Mouse (Mus musculus): ENCODE results near the gene Hectd4. TPM values are rescaled to one million over a fixed set of nuclear protein-coding genes. Genes with fewer than 3 reads are reported as not detected.

Hectd4 gene
- polyA plus RNA-seq, 1 experiment from 2014 or later = 2.7 TPM

DNA sequence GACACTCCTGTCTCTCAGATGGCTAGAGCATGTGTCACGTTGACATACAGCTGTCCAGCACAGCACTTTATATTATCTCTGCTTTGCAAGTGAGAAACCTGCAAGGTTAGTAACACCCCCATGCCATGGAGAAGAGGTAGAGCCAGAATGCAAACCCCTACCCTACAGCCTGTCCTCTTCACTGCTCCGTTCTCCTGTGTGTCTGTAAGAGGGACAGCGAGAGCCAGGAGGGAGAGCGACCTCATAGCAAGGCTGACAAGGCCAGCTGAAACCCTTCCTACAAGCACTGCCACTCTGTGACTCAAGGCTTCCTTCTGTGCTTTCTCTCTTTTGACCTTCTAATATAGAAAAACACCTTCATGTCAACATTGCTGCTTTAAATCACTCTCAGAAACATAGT lies 60.4 kb downstream of the Hectd4 start:
- no peaks in the 10 kb centered on the region for H3K27me3 ChIP-seq (ENCODE audit: control insufficient read depth, insufficient read depth, low read depth, low read length)
- ATAC-seq (ENCODE audit: low read depth) = no peak
- WGBS = 88% methylated on average over 4 of the region's 4 CpGs
- H3K4me3 ChIP-seq (ENCODE audit: low read length) = no peak overlapping the region
- H3K27ac ChIP-seq (ENCODE audit: low read length) = no peak overlapping the region
- no peak overlapping the region for H3K9ac ChIP-seq (ENCODE audit: low read length)
- no peak overlapping the region for H3K4me2 ChIP-seq (ENCODE audit: low read depth, low read length)
- H3K4me1 ChIP-seq (replicated peaks; ENCODE audit: control insufficient read depth, insufficient read depth, low read length) = no peaks in the 10 kb centered on the region
- H3K9me3 ChIP-seq (ENCODE audit: control insufficient read depth, low read length) = no peaks in the 10 kb centered on the region
- H3K36me3 ChIP-seq (ENCODE audit: control insufficient read depth, insufficient read depth, low read length) = peaks cover 32% of the 10 kb centered on the region

DNA sequence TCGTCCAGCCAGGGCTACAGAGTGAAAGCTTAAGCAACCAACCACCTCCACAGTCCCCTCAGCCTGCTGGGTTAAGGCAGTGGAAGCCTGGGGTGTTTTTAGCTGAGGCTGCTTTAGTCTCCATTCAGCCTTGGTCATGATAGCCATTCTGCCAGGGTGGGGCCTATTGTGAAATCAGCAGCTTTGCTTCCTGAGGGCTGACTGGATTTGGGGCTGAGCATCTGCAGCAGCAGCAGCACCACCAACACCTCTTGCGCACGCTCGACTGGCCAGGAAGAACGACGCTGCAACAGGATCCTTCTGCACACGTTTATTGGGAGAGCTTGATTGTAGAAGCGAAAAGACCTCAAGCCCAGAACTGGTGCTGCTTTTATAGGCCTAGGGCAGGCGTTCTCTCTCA lies 63.0 kb downstream of the Hectd4 start:
- H3K9me3 ChIP-seq (ENCODE audit: control insufficient read depth, low read length) = no peaks in the 10 kb centered on the region
- WGBS = 92% methylated on average over 9 of the region's 9 CpGs
- no peaks in the 10 kb centered on the region for H3K4me1 ChIP-seq (replicated peaks; ENCODE audit: control insufficient read depth, insufficient read depth, low read length)
- H3K27ac ChIP-seq (ENCODE audit: low read length) = no peak overlapping the region
- no peaks in the 10 kb centered on the region for H3K27me3 ChIP-seq (ENCODE audit: control insufficient read depth, insufficient read depth, low read depth, low read length)
- H3K4me3 ChIP-seq (ENCODE audit: low read length) = no peak overlapping the region
- H3K36me3 ChIP-seq (ENCODE audit: control insufficient read depth, insufficient read depth, low read length) = peaks cover 36% of the 10 kb centered on the region
- no peak overlapping the region for H3K4me2 ChIP-seq (ENCODE audit: low read depth, low read length)
- no peak for ATAC-seq (ENCODE audit: low read depth)
- no peak overlapping the region for H3K9ac ChIP-seq (ENCODE audit: low read length)

DNA sequence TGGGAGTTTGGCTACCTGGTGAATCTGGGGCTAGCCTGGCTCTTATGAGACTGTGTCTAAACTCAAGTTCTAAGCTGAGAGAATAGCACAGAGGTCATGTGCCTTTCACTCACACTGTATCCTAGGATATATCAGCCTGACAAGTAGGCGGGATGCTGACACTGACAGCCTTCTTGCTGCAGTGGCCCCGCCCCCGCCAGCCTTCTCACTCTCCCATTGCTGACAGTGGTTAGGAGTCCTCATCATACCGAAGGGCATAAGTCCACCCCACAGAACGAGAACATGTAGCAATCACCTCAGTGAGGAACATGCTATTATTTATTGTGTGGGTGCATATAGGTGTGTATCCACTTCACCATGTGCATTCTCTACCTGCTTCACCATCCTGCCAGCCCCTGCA lies 64.8 kb downstream of the Hectd4 start:
- H3K4me2 ChIP-seq (ENCODE audit: low read depth, low read length) = no peak overlapping the region
- no peak overlapping the region for H3K27ac ChIP-seq (ENCODE audit: low read length)
- WGBS = 81% methylated on average over 5 of the region's 5 CpGs
- H3K27me3 ChIP-seq (ENCODE audit: control insufficient read depth, insufficient read depth, low read depth, low read length) = no peaks in the 10 kb centered on the region
- H3K9ac ChIP-seq (ENCODE audit: low read length) = no peak overlapping the region
- H3K4me1 ChIP-seq (replicated peaks; ENCODE audit: control insufficient read depth, insufficient read depth, low read length) = no peaks in the 10 kb centered on the region
- peaks cover 33% of the 10 kb centered on the region for H3K36me3 ChIP-seq (ENCODE audit: control insufficient read depth, insufficient read depth, low read length)
- ATAC-seq (ENCODE audit: low read depth) = no peak
- no peak overlapping the region for H3K4me3 ChIP-seq (ENCODE audit: low read length)
- H3K9me3 ChIP-seq (ENCODE audit: control insufficient read depth, low read length) = no peaks in the 10 kb centered on the region

DNA sequence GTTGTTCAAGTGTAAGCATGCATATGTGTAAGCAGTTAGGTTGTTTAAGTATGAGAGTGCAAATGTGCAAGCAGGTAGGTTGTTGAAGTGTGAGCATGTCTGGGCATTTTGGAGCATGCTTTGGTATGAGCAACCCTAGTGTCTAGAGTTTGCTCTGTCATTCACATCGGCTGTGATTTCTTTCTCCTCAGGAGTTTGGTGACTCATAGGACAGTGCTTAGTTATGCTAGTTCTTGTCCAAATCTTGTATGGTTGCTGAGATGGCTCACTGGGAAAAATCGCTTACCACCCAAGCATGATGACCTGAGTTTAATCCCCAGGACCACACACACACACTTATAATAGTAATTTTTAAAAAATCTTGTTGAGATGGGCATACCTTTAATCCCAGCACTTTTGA lies 67.2 kb downstream of the Hectd4 start:
- no peak overlapping the region for H3K9ac ChIP-seq (ENCODE audit: low read length)
- H3K4me3 ChIP-seq (ENCODE audit: low read length) = no peak overlapping the region
- H3K27ac ChIP-seq (ENCODE audit: low read length) = no peak overlapping the region
- H3K4me1 ChIP-seq (replicated peaks; ENCODE audit: control insufficient read depth, insufficient read depth, low read length) = no peaks in the 10 kb centered on the region
- ATAC-seq (ENCODE audit: low read depth) = no peak
- H3K36me3 ChIP-seq (ENCODE audit: control insufficient read depth, insufficient read depth, low read length) = peaks cover 27% of the 10 kb centered on the region
- no peak overlapping the region for H3K4me2 ChIP-seq (ENCODE audit: low read depth, low read length)
- H3K9me3 ChIP-seq (ENCODE audit: control insufficient read depth, low read length) = no peaks in the 10 kb centered on the region
- WGBS = 94% methylated on average over 2 of the region's 2 CpGs
- no peaks in the 10 kb centered on the region for H3K27me3 ChIP-seq (ENCODE audit: control insufficient read depth, insufficient read depth, low read depth, low read length)

DNA sequence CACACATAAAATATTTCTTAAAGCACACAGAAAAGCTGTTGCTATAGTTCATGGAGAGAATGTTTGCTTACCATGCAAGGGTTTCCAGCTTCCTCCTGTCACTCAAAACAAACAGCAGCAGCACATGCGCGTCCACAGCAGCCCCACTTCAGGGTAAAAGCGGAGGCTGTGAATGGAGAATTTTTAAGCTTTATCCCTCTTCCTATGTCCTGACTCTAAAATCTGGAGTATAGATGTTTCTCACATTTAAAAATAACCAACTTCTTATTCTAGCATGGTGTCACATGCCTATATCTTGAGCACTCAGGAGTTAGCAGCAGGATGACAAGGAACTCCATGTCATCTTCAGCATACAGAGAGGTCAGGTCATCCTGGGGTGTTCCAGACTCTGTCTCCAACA lies 70.3 kb downstream of the Hectd4 start:
- Histone ChIP-seq H3K4me1 (replicated peaks; ENCODE audit: control insufficient read depth, insufficient read depth, low read length) (no peaks in the 10 kb centered on the region), H3K4me2 (ENCODE audit: low read depth, low read length) (no peak overlapping the region), H3K27ac (ENCODE audit: low read length) (no peak overlapping the region), H3K9ac (ENCODE audit: low read length) (no peak overlapping the region), H3K36me3 (ENCODE audit: control insufficient read depth, insufficient read depth, low read length) (peaks cover 23% of the 10 kb centered on the region; the same call in 1 of the 2 replicates), H3K4me3 (ENCODE audit: low read length) (no peak overlapping the region), H3K27me3 (ENCODE audit: control insufficient read depth, insufficient read depth, low read depth, low read length) (no peaks in the 10 kb centered on the region), H3K9me3 (ENCODE audit: control insufficient read depth, low read length) (no peaks in the 10 kb centered on the region)
- ATAC-seq (ENCODE audit: low read depth) = no peak
- 85% methylated on average over 3 of the region's 3 CpGs for WGBS

DNA sequence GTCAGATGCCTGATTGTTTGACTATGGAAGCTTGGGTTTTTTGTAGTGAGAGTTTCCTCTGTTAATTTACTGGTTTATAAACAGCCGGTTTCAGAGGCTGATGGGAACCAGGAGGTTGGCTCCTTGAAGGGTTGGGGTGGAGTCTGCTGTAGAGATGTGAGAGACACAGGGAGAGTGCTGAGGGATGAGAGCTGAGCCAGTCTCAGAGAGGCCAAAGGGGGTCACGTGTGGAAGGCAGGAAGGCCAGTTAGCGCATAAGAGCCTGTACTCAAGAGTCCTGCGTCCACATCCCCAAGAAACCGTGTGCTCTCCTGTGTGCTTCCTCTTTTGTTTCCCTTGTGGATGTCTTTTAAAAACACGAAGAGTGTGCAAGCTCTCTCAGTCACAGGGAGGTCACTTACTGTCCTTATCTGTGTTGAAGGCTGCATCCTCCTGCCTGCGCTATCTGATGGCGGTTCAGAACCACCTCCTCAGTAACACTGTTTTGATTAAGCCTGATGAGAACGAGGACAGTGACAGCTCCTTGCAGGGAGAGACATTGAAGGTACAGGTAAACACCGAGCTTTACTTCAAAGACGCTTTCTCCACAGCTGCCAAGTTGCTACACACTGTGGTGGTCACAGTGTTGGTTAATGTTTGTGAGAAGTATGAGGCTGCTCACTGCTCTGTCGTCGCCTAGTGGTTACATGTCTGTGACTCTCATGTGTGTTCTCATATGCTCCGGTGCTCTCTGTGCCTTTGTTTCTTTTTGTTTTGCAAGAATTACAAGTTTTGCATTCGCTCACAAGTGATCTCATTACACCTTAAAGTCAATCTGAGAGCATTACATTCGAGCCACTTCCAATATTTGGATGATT lies 72.5 kb downstream of the Hectd4 start:
- Histone ChIP-seq H3K27me3 (ENCODE audit: control insufficient read depth, insufficient read depth, low read depth, low read length) (no peaks in the 10 kb centered on the region), H3K9ac (ENCODE audit: low read length) (no peak overlapping the region), H3K4me2 (ENCODE audit: low read depth, low read length) (no peak overlapping the region), H3K9me3 (ENCODE audit: control insufficient read depth, low read length) (no peaks in the 10 kb centered on the region), H3K4me3 (ENCODE audit: low read length) (no peak overlapping the region), H3K4me1 (replicated peaks; ENCODE audit: control insufficient read depth, insufficient read depth, low read length) (no peaks in the 10 kb centered on the region), H3K36me3 (ENCODE audit: control insufficient read depth, insufficient read depth, low read length) (peaks cover 32% of the 10 kb centered on the region), H3K27ac (ENCODE audit: low read length) (no peak overlapping the region)
- ATAC-seq (ENCODE audit: low read depth) = no peak
- 66% methylated on average over 16 of the region's 16 CpGs for WGBS

DNA sequence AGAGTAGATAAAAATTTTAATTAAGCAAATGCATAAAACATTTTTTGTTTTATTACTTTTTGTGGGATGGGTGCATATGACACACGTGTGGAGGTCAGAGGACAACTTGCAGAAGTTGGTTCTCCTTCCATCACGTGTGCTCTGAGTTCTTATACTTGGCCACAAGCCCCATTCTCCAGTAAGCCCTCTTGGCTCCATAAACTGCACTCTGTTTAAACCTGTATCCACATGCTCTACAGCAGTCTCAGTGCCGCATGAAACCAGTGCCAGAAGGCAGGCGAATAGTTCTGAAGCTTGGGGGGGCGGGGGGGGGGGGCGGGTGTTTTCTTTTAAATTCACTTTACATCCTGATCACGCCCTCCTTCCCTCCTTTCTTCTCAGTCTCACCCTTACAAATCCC lies 85.0 kb downstream of the Hectd4 start:
- no peaks in the 10 kb centered on the region for H3K4me1 ChIP-seq (replicated peaks; ENCODE audit: control insufficient read depth, insufficient read depth, low read length)
- no peak for ATAC-seq (ENCODE audit: low read depth)
- H3K27me3 ChIP-seq (ENCODE audit: control insufficient read depth, insufficient read depth, low read depth, low read length) = no peaks in the 10 kb centered on the region
- H3K36me3 ChIP-seq (ENCODE audit: control insufficient read depth, insufficient read depth, low read length) = peaks cover 46% of the 10 kb centered on the region
- H3K27ac ChIP-seq (ENCODE audit: low read length) = no peak overlapping the region
- no peaks in the 10 kb centered on the region for H3K9me3 ChIP-seq (ENCODE audit: control insufficient read depth, low read length)
- H3K4me2 ChIP-seq (ENCODE audit: low read depth, low read length) = no peak overlapping the region
- WGBS = 86% methylated on average over 7 of the region's 7 CpGs
- H3K4me3 ChIP-seq (ENCODE audit: low read length) = no peak overlapping the region
- no peak overlapping the region for H3K9ac ChIP-seq (ENCODE audit: low read length)

DNA sequence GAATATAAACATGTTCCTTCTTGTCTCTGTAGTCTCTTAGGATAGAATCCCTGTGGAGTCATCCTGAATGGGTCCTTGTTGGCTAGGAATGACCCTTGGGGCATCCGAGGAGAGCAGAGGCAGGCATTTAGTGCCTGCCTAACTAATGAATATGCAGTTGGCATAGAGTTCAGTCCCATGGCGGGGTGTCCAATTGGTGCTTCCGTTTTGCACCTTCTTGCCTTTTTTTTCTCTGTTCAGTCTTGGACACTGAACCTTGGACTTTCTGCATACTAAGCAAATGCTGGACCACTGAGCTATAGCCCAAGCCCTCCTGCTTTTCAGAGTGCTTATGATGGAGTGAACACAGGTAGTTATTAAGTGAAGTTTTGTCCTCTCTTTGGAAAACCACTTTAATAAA lies 87.6 kb downstream of the Hectd4 start:
- H3K4me1 ChIP-seq (replicated peaks; ENCODE audit: control insufficient read depth, insufficient read depth, low read length) = no peaks in the 10 kb centered on the region
- WGBS = 81% methylated on average over 3 of the region's 3 CpGs
- no peak for ATAC-seq (ENCODE audit: low read depth)
- no peak overlapping the region for H3K4me2 ChIP-seq (ENCODE audit: low read depth, low read length)
- H3K27me3 ChIP-seq (ENCODE audit: control insufficient read depth, insufficient read depth, low read depth, low read length) = no peaks in the 10 kb centered on the region
- peaks cover 55% of the 10 kb centered on the region for H3K36me3 ChIP-seq (ENCODE audit: control insufficient read depth, insufficient read depth, low read length)
- no peak overlapping the region for H3K4me3 ChIP-seq (ENCODE audit: low read length)
- H3K9me3 ChIP-seq (ENCODE audit: control insufficient read depth, low read length) = no peaks in the 10 kb centered on the region
- H3K27ac ChIP-seq (ENCODE audit: low read length) = no peak overlapping the region
- no peak overlapping the region for H3K9ac ChIP-seq (ENCODE audit: low read length)

DNA sequence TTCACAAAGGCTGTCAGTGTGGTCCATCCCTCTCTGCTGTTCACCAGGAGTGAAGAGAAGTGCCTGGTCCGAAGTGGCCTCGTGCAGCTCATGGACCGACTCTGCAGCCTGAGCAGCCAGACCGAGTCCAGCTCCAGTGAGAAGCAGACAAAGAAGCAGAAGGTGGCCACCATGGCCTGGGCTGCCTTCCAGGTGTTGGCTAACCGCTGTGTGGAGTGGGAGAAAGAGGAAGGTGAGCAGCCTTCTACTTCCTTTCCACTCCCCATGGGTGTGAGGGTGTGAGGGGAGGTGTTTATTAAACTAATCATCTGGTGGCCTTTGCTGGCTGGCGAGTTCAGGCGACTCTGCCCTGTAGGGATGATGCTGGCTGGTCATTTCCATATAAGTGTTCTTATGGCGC lies 91.6 kb downstream of the Hectd4 start:
- H3K4me3 ChIP-seq (ENCODE audit: low read length) = no peak overlapping the region
- no peak overlapping the region for H3K9ac ChIP-seq (ENCODE audit: low read length)
- ATAC-seq (ENCODE audit: low read depth) = no peak
- H3K4me1 ChIP-seq (replicated peaks; ENCODE audit: control insufficient read depth, insufficient read depth, low read length) = no peaks in the 10 kb centered on the region
- no peak overlapping the region for H3K4me2 ChIP-seq (ENCODE audit: low read depth, low read length)
- H3K9me3 ChIP-seq (ENCODE audit: control insufficient read depth, low read length) = no peaks in the 10 kb centered on the region
- peaks cover 44% of the 10 kb centered on the region for H3K36me3 ChIP-seq (ENCODE audit: control insufficient read depth, insufficient read depth, low read length)
- 91% methylated on average over 8 of the region's 8 CpGs for WGBS
- H3K27me3 ChIP-seq (ENCODE audit: control insufficient read depth, insufficient read depth, low read depth, low read length) = no peaks in the 10 kb centered on the region
- no peak overlapping the region for H3K27ac ChIP-seq (ENCODE audit: low read length)

Measured in lung, embryonic 16.5 days (tissue).